7 mouse cellular contexts compared by ENCODE assay signal in genomic region chr13:75839719-75840481, GRCm38 (mm10). TPM values are rescaled to one million over a fixed set of nuclear protein-coding genes. Genes with fewer than 3 reads are reported as not detected.
DNase-seq lines count a peak whose midpoint lies in the region; ATAC-seq and TF ChIP-seq lines count a peak whose summit lies in the region.

Gene Glrx (plus strand): TSS chr13:75839868.

- under 1% methylated on average over 12 of the region's 12 CpGs for WGBS in embryonic facial prominence, embryonic 13.5 days
- 1% methylated on average over 12 of the region's 12 CpGs for WGBS in limb, embryonic 10.5 days
- WGBS in midbrain, embryonic 12.5 days, result 0% methylated on average over 12 of the region's 12 CpGs
- 1% methylated on average over 12 of the region's 12 CpGs for WGBS in small intestine, adult 2 months

- peak; percentile 81 to 83 for DNase-seq in adrenal gland, postnatal 36 days
- DNase-seq in heart, adult 18-20 months, result peak; percentile 86 to 89
- peak; percentile 89 for DNase-seq in kidney, adult 18-20 months
- peak; percentile 61 for DNase-seq in limb, embryonic 10.5 days (ENCODE audit: low spot score)

- H3K36me3 ChIP-seq in embryonic facial prominence, embryonic 13.5 days, result no peaks in the 10 kb centered on the region
- H3K36me3 ChIP-seq in limb, embryonic 10.5 days, result no peaks in the 10 kb centered on the region
- H3K36me3 ChIP-seq in midbrain, embryonic 12.5 days, result no peaks in the 10 kb centered on the region
- H3K36me3 ChIP-seq in small intestine, adult 2 months (ENCODE audit: control insufficient read depth, insufficient read depth, low read length), result 0 out of 2 replicates have a peak, but pooled peaks cover 2% of the 10 kb centered on the region

- ATAC-seq in embryonic facial prominence, embryonic 13.5 days (ENCODE audit: insufficient number of reproducible peaks, insufficient read depth, low FRiP score, low TSS enrichment, low read depth), result peak; percentile 79
- peak; percentile 85 for ATAC-seq in midbrain, embryonic 12.5 days (ENCODE audit: low FRiP score, low read depth)

- peak within 1 kb of the TSS; percentile 85 for H3K4me2 ChIP-seq in embryonic facial prominence, embryonic 13.5 days
- H3K4me2 ChIP-seq in midbrain, embryonic 12.5 days (replicated peaks), result peak within 1 kb of the TSS; percentile 67

- H3K9me3 ChIP-seq in embryonic facial prominence, embryonic 13.5 days, result no peaks in the 10 kb centered on the region
- no peaks in the 10 kb centered on the region for H3K9me3 ChIP-seq in limb, embryonic 10.5 days (replicated peaks)
- no peaks in the 10 kb centered on the region for H3K9me3 ChIP-seq in midbrain, embryonic 12.5 days

- H3K9ac ChIP-seq in embryonic facial prominence, embryonic 13.5 days, result peak within 1 kb of the TSS; percentile 69
- H3K9ac ChIP-seq in midbrain, embryonic 12.5 days (replicated peaks), result peak within 1 kb of the TSS; percentile 53

- TF ChIP-seq POLR2A in small intestine, adult 2 months (IDR thresholded peaks at IDR 0.05; ENCODE audit: low read depth, low read length), result peak; percentile 97

- H3K27me3 ChIP-seq in embryonic facial prominence, embryonic 13.5 days, result no peaks in the 10 kb centered on the region
- H3K27me3 ChIP-seq in limb, embryonic 10.5 days (ENCODE audit: low read depth, poor library complexity, severe bottlenecking), result no peaks in the 10 kb centered on the region
- no peaks in the 10 kb centered on the region for H3K27me3 ChIP-seq in midbrain, embryonic 12.5 days
- no peaks in the 10 kb centered on the region for H3K27me3 ChIP-seq in small intestine, adult 2 months (ENCODE audit: control insufficient read depth, insufficient read depth, low read length)

- H3K4me1 ChIP-seq in embryonic facial prominence, embryonic 13.5 days, result peaks cover 24% of the 10 kb centered on the region
- H3K4me1 ChIP-seq in limb, embryonic 10.5 days, result peaks cover 21% of the 10 kb centered on the region
- peaks cover 19% of the 10 kb centered on the region for H3K4me1 ChIP-seq in midbrain, embryonic 12.5 days
- H3K4me1 ChIP-seq in small intestine, adult 2 months (ENCODE audit: control insufficient read depth, insufficient read depth, insufficient read length, low read length), result peaks cover 33% of the 10 kb centered on the region; the same call in 1 of the 2 replicates

- H3K27ac ChIP-seq in embryonic facial prominence, embryonic 13.5 days, result peak within 1 kb of the TSS; percentile 70
- peak within 1 kb of the TSS; percentile 75 for H3K27ac ChIP-seq in limb, embryonic 10.5 days
- peak within 1 kb of the TSS; percentile 36 for H3K27ac ChIP-seq in midbrain, embryonic 12.5 days (replicated peaks)
- peak within 1 kb of the TSS; percentile 85 for H3K27ac ChIP-seq in small intestine, adult 2 months (ENCODE audit: insufficient read depth, low read depth, low read length)

- TF ChIP-seq CTCF in small intestine, adult 2 months (IDR thresholded peaks at IDR 0.05; ENCODE audit: extremely low read depth, insufficient read length, insufficient replicate concordance, low read depth, low read length), result peak; percentile 12; the same call in 1 of the 2 replicates

- H3K4me3 ChIP-seq in embryonic facial prominence, embryonic 13.5 days, result peak within 1 kb of the TSS; percentile 53
- H3K4me3 ChIP-seq in limb, embryonic 10.5 days, result peak within 1 kb of the TSS; percentile 56
- H3K4me3 ChIP-seq in midbrain, embryonic 12.5 days, result peak within 1 kb of the TSS; percentile 53
- peak within 1 kb of the TSS; percentile 88 for H3K4me3 ChIP-seq in small intestine, adult 2 months (ENCODE audit: low read depth, low read length)

RNA-seq across cellular contexts. Expression of gene Glrx, which starts in this region (rescaled TPM):
- 10 to 100 TPM; 20.3 to 21.4 TPM for total RNA-seq in adrenal gland, postnatal 36 days (2021)
- 30.8 and 34.4 TPM in 2 replicates for polyA plus RNA-seq in embryonic facial prominence, embryonic 13.5 days (2015; fragmentation: Nextera tagmentation; extraction: Ambion mirVana)
- 10 to 100 TPM; 36.9 to 41.4 TPM for total RNA-seq in heart, adult 18-20 months (2021)
- polyA plus RNA-seq in limb, embryonic 10.5 days (2016; fragmentation: Nextera tagmentation; extraction: Ambion mirVana), result 16.9 and 21.4 TPM in 2 replicates
- polyA plus RNA-seq in midbrain, embryonic 12.5 days (2016; fragmentation: Nextera tagmentation; extraction: Ambion mirVana), result 25.0 and 26.2 TPM in 2 replicates
- polyA plus RNA-seq in small intestine, adult 2 months (2012; rRNA removed), result 63.7 and 205 TPM in 2 replicates

Comparison
In these comparisons a context has a peak if more than half of its experiments do, and no peak if none do; other contexts are left out.
1. Peak in every context shown above with its lines: DNase-seq, ATAC-seq, H3K4me3 ChIP-seq and H3K27ac ChIP-seq.